Mouse (Mus musculus): ENCODE data around the gene Akap8.
A peak's percentile ranks its signal among the peaks of the same experiment; 100 is the strongest.

Gene Akap8

GRCm38 (mm10) chr17:32349037-32349732, 28.1 kb upstream of the Akap8 start:
- DNase-seq (ENCODE audit: low spot score in 2 of 2) = no peak

GRCm38 (mm10) chr17:32348406-32348805, 27.4 kb upstream of the Akap8 start:
- no peak for DNase-seq (ENCODE audit: low spot score in 2 of 2)

GRCm38 (mm10) chr17:32341102-32341501, 20.1 kb upstream of the Akap8 start:
- no peak for DNase-seq (ENCODE audit: low spot score in 2 of 2)

GRCm38 (mm10) chr17:32340110-32340509, 19.1 kb upstream of the Akap8 start:
- no peak for DNase-seq (ENCODE audit: low spot score in 2 of 2)

- DNase-seq (ENCODE audit: low spot score in 2 of 2) = no peak
Observed at GRCm38 (mm10) chr17:32335869-32336268, 14.8 kb upstream of the Akap8 start.

GRCm38 (mm10) chr17:32334921-32335320, 13.9 kb upstream of the Akap8 start:
- no peak for DNase-seq (ENCODE audit: low spot score in 2 of 2)

- DNase-seq (ENCODE audit: low spot score in 2 of 2) = no peak
Observed at GRCm38 (mm10) chr17:32333675-32334303, 12.8 kb upstream of the Akap8 start.

GRCm38 (mm10) chr17:32327501-32327900, 6.5 kb upstream of the Akap8 start:
- no peak for DNase-seq (ENCODE audit: low spot score in 2 of 2)

- DNase-seq (ENCODE audit: low spot score in 2 of 2) = no peak
Observed at GRCm38 (mm10) chr17:32322809-32323208, 1.8 kb upstream of the Akap8 start.

- peak in 1 of 2 experiments; percentile 13 for DNase-seq (ENCODE audit: low spot score in 2 of 2)
Observed at GRCm38 (mm10) chr17:32321836-32322235, 798 bp upstream of the Akap8 start.

- DNase-seq (ENCODE audit: low spot score in 2 of 2) = no peak
Observed at GRCm38 (mm10) chr17:32321390-32321734, 324 bp upstream of the Akap8 start.

- DNase-seq (ENCODE audit: low spot score in 2 of 2) = no peak
Observed at GRCm38 (mm10) chr17:32319950-32320349, 1.1 kb downstream of the Akap8 start.

GRCm38 (mm10) chr17:32317708-32318107, 3.3 kb downstream of the Akap8 start:
- DNase-seq (ENCODE audit: low spot score in 2 of 2) = no peak

- no peak for DNase-seq (ENCODE audit: low spot score in 2 of 2)
Observed at GRCm38 (mm10) chr17:32317032-32317431, 4.0 kb downstream of the Akap8 start.

GRCm38 (mm10) chr17:32315560-32315959, 5.5 kb downstream of the Akap8 start:
- DNase-seq (ENCODE audit: low spot score in 2 of 2) = no peak

GRCm38 (mm10) chr17:32313892-32314291, 7.1 kb downstream of the Akap8 start:
- DNase-seq (ENCODE audit: low spot score in 2 of 2) = no peak

- no peak for DNase-seq (ENCODE audit: low spot score in 2 of 2)
Observed at GRCm38 (mm10) chr17:32312801-32313200, 8.2 kb downstream of the Akap8 start.

GRCm38 (mm10) chr17:32307963-32308362, 13.1 kb downstream of the Akap8 start:
- DNase-seq (ENCODE audit: low spot score in 2 of 2) = no peak

- DNase-seq (ENCODE audit: low spot score in 2 of 2) = no peak
Observed at GRCm38 (mm10) chr17:32298125-32298524, 22.9 kb downstream of the Akap8 start.

- no peak for DNase-seq (ENCODE audit: low spot score in 2 of 2)
Observed at GRCm38 (mm10) chr17:32295901-32296300, 25.1 kb downstream of the Akap8 start.

- DNase-seq (ENCODE audit: low spot score in 2 of 2) = no peak
Observed at GRCm38 (mm10) chr17:32295160-32295559, 25.9 kb downstream of the Akap8 start.

GRCm38 (mm10) chr17:32285138-32285670, 35.8 kb downstream of the Akap8 start:
- DNase-seq (ENCODE audit: low spot score in 2 of 2) = no peak
